Mouse (Mus musculus): ENCODE data around the gene Usp38. TPM values are rescaled to one million over a fixed set of nuclear protein-coding genes. Genes with fewer than 3 reads are reported as not detected.

Gene Usp38
- total and polyA plus RNA-seq, 3 experiments: 19.3 to 30.6 (median 20.4) TPM

DNA sequence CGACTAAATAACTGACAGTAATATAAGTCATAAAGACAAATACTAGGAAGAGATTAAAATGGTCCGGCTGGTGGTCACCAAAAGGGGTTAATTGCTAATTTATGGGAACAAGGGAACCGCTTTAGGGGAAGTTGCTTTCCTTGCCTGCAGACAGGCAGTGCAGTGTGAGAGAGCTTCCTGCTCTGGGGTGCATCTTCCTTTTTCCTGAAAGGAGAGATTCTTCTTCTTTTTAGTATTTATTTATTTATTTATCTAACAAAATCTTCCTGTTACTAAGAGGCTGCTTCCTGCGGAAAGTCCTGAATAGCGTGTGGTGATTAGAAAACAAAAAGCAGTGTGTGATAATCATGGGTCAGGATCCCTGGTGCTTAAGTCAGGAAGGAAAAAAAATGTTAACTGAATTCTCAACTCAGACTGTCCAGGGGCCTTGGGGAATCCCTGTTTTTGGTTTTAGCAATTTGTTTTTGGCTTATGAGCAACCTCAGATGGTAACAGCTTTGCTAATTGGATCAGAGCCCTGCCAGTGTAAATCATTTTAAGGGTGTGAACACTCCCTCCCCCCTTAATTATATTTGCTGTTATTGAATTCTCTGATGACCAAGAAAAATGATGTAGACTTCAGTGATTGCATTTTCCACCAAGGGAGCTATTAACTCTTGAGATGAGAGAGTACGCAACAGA, 62.4 kb downstream of the Usp38 start:
- Histone ChIP-seq H3K4me2 (ENCODE audit: insufficient read depth, low read depth, poor library complexity, severe bottlenecking) (no peak overlapping the region), H3K9me3 (replicated peaks; ENCODE audit: low read length) (peaks cover 8% of the 10 kb centered on the region), H3K36me3 (replicated peaks in 1 of 2; ENCODE audit: control insufficient read depth in 1 of 2, insufficient read depth in 1 of 2, low read length in 1 of 2) (no peaks in the 10 kb centered on the region), H3K27me3 (replicated peaks) (no peaks in the 10 kb centered on the region), H3K4me1 (ENCODE audit: control insufficient read depth in 1 of 2, insufficient read depth in 2 of 2) (peaks cover 7 to 16% of the 10 kb centered on the region in 2 experiments; a peak in 3 of 4 replicates), H3K27ac (ENCODE audit: insufficient read depth, low read depth) (no peak overlapping the region), H3K4me3 (replicated peaks in 1 of 3; ENCODE audit: low read depth in 2 of 3, low read length in 2 of 3, poor library complexity in 1 of 3) (no peak overlapping the region), H3K79me2 (replicated peaks; ENCODE audit: control insufficient read depth, extremely low read depth, insufficient read depth, poor library complexity, severe bottlenecking) (no peaks in the 10 kb centered on the region), H3K9ac (ENCODE audit: insufficient read depth, low read depth) (no peak overlapping the region)
- dilution Hi-C loops (cut with MboI; ENCODE audit: extremely low pct_ligation_motif_present, extremely low pct_unique_long_range_greater_than_20kb, low sequenced_read_pairs) (no loop called here), in situ Hi-C loops (cut with MboI; ENCODE audit: low pct_ligation_motif_present, low pct_unique_long_range_greater_than_20kb, low sequenced_read_pairs) (no loop called here)
- TF ChIP-seq JUND (conservative IDR thresholded peaks at IDR 0.05; ENCODE audit: low read depth, low read length): no peak
- no peak for TF ChIP-seq ZNF384 (IDR thresholded peaks at IDR 0.05; ENCODE audit: low read depth, low read length)
- no peak for TF ChIP-seq GABPA (IDR thresholded peaks at IDR 0.05; ENCODE audit: insufficient replicate concordance, low read depth, low read length)
- TF ChIP-seq POLR2A (IDR thresholded peaks at IDR 0.05; ENCODE audit: low read depth, low read length): no peak
- no peak for TF ChIP-seq IRF4 (IDR thresholded peaks at IDR 0.05; ENCODE audit: low read depth, low read length)
- no peak for TF ChIP-seq RCOR1 (conservative IDR thresholded peaks at IDR 0.05; ENCODE audit: low read depth, low read length)
- TF ChIP-seq ELF1 (IDR thresholded peaks at IDR 0.05; ENCODE audit: low read depth, low read length): no peak
- no peak for TF ChIP-seq HCFC1 (IDR thresholded peaks at IDR 0.05; ENCODE audit: low read depth, low read length)
- TF ChIP-seq EP300 (IDR thresholded peaks at IDR 0.05; ENCODE audit: low read length): no peak
- DNase-seq (ENCODE audit: extremely low read depth): no peak

DNA sequence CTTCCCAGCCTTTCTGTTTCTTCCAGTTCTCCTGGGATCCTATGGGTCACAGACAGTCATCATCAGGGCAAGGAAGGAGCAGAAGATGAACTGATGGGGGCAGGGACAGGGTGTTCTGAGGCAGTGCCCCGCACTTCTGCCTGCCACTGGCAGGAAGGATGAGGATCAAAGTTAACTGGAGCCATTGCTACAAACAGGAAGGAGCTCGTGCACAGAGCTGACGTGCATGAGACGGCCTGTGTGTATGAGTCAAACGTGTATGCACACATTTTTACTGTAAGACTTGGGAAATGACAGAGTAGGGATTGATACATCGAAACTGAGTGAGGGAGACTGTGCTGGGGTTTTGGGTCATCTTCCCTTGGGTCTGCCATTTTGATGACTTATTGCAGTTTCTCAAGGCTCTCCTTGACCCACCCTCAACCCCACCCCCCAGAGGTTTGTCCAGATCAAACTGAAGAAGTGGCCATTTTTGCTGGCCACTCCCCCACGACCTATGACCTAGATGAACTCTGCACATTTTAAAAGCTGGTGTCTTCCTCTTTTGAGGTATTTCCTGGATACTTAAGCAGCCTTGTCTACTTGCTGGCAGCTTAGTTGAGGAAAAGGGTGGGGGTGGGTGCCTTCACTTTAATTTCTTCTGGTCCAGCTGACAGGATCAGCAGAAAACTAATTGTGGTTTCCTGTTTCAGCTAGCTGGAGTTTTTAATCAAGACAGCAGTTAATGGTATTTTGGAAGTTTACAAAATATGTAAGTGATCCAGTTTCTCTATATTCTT, 66.1 kb downstream of the Usp38 start:
- H3K4me3 ChIP-seq (replicated peaks in 1 of 3; ENCODE audit: low read depth in 2 of 3, low read length in 2 of 3, poor library complexity in 1 of 3): no peak overlapping the region
- H3K27me3 ChIP-seq (replicated peaks): no peaks in the 10 kb centered on the region
- no peaks in the 10 kb centered on the region for H3K79me2 ChIP-seq (replicated peaks; ENCODE audit: control insufficient read depth, extremely low read depth, insufficient read depth, poor library complexity, severe bottlenecking)
- H3K27ac ChIP-seq (ENCODE audit: insufficient read depth, low read depth): no peak overlapping the region
- H3K4me2 ChIP-seq (ENCODE audit: insufficient read depth, low read depth, poor library complexity, severe bottlenecking): no peak overlapping the region
- dilution Hi-C loops (cut with MboI; ENCODE audit: extremely low pct_ligation_motif_present, extremely low pct_unique_long_range_greater_than_20kb, low sequenced_read_pairs) (no loop called here), in situ Hi-C loops (cut with MboI; ENCODE audit: low pct_ligation_motif_present, low pct_unique_long_range_greater_than_20kb, low sequenced_read_pairs) (no loop called here)
- no peak for DNase-seq (ENCODE audit: extremely low read depth)
- H3K9ac ChIP-seq (ENCODE audit: insufficient read depth, low read depth): no peak overlapping the region
- H3K4me1 ChIP-seq (ENCODE audit: control insufficient read depth in 1 of 2, insufficient read depth in 2 of 2): peaks cover 7 to 16% of the 10 kb centered on the region in 2 experiments; a peak in 3 of 4 replicates
- H3K9me3 ChIP-seq (replicated peaks; ENCODE audit: low read length): no peaks in the 10 kb centered on the region
- TF ChIP-seq BHLHE40 (IDR thresholded peaks at IDR 0.05; ENCODE audit: low read depth, low read length) (0 out of 2 replicates have a peak, but pooled peaks have one; percentile 27), NRF1 (IDR thresholded peaks at IDR 0.05; ENCODE audit: low read depth, low read length) (no peak)
- no peaks in the 10 kb centered on the region for H3K36me3 ChIP-seq (replicated peaks in 1 of 2; ENCODE audit: control insufficient read depth in 1 of 2, insufficient read depth in 1 of 2, low read length in 1 of 2)

DNA sequence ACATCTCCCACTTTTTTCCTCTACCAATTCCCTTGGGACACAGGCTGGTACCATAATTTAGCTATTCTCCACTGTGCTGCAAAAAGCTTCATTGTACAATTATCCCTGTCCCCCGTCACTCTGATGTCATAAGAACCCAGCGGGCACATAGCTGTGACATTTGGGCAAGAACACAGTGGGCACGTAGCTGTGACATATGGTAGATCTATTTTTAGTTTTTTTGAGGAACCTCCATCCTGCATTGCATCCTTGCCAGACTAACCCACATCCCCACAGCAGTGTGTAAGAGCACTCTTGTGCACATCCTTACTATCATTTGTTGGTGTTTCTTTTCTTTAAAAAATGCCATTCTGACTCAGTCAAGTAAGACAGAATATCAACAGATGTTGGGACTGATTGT, 71.0 kb downstream of the Usp38 start:
- H3K27ac ChIP-seq (ENCODE audit: insufficient read depth, low read depth): no peak overlapping the region
- H3K9me3 ChIP-seq (replicated peaks; ENCODE audit: low read length): peaks cover 3% of the 10 kb centered on the region
- no peaks in the 10 kb centered on the region for H3K79me2 ChIP-seq (replicated peaks; ENCODE audit: control insufficient read depth, extremely low read depth, insufficient read depth, poor library complexity, severe bottlenecking)
- dilution Hi-C loops (cut with MboI; ENCODE audit: extremely low pct_ligation_motif_present, extremely low pct_unique_long_range_greater_than_20kb, low sequenced_read_pairs): no loop called here
- H3K36me3 ChIP-seq (replicated peaks in 1 of 2; ENCODE audit: control insufficient read depth in 1 of 2, insufficient read depth in 1 of 2, low read length in 1 of 2): no peaks in the 10 kb centered on the region
- in situ Hi-C loops (cut with MboI; ENCODE audit: low pct_ligation_motif_present, low pct_unique_long_range_greater_than_20kb, low sequenced_read_pairs): no loop called here
- DNase-seq (ENCODE audit: extremely low read depth): no peak
- no peak overlapping the region for H3K9ac ChIP-seq (ENCODE audit: insufficient read depth, low read depth)
- no peak overlapping the region for H3K4me3 ChIP-seq (replicated peaks in 1 of 3; ENCODE audit: low read depth in 2 of 3, low read length in 2 of 3, poor library complexity in 1 of 3)
- H3K4me1 ChIP-seq (ENCODE audit: control insufficient read depth in 1 of 2, insufficient read depth in 2 of 2): peaks cover 5 to 6% of the 10 kb centered on the region in 2 experiments; a peak in 3 of 4 replicates
- H3K4me2 ChIP-seq (ENCODE audit: insufficient read depth, low read depth, poor library complexity, severe bottlenecking): no peak overlapping the region
- TF ChIP-seq GABPA (IDR thresholded peaks at IDR 0.05; ENCODE audit: insufficient replicate concordance, low read depth, low read length) (no peak), CHD2 (IDR thresholded peaks at IDR 0.05; ENCODE audit: low read length) (no peak), ZNF384 (IDR thresholded peaks at IDR 0.05; ENCODE audit: low read depth, low read length) (no peak), NELFE (IDR thresholded peaks at IDR 0.05; ENCODE audit: low read depth, low read length) (no peak), ELF1 (IDR thresholded peaks at IDR 0.05; ENCODE audit: low read depth, low read length) (no peak), EP300 (IDR thresholded peaks at IDR 0.05; ENCODE audit: low read length) (no peak), MXI1 (IDR thresholded peaks at IDR 0.05; ENCODE audit: low read depth, low read length) (no peak), NRF1 (IDR thresholded peaks at IDR 0.05; ENCODE audit: low read depth, low read length) (no peak), E2F4 (IDR thresholded peaks at IDR 0.05; ENCODE audit: insufficient replicate concordance, low read depth, low read length) (no peak), ZKSCAN1 (IDR thresholded peaks at IDR 0.05; ENCODE audit: borderline replicate concordance, low read depth, low read length) (no peak), MAZ (IDR thresholded peaks at IDR 0.05; ENCODE audit: low read depth, low read length) (no peak), RAD21 (IDR thresholded peaks at IDR 0.05; ENCODE audit: low read depth, low read length) (no peak), MEF2A (IDR thresholded peaks at IDR 0.05; ENCODE audit: borderline replicate concordance, low read depth, low read length) (no peak), PAX5 (IDR thresholded peaks at IDR 0.05; ENCODE audit: low read length) (no peak), RCOR1 (conservative IDR thresholded peaks at IDR 0.05; ENCODE audit: low read depth, low read length) (no peak), KAT2A (IDR thresholded peaks at IDR 0.05; ENCODE audit: insufficient replicate concordance, low read length) (no peak)
- no peaks in the 10 kb centered on the region for H3K27me3 ChIP-seq (replicated peaks)
